Mouse (Mus musculus) embryonic facial prominence, embryonic 10.5 days (tissue): ENCODE data around the gene Mrpl17. TPM values are rescaled to one million over a fixed set of nuclear protein-coding genes. Genes with fewer than 3 reads are reported as not detected.

Experiments used
- DNase-seq: peaks from one replicate; pipeline ENCODE4 v3.0.0-alpha.2; 2017; ENCODE audit warnings: low spot score
- H3K27ac ChIP-seq: fragments of 300-500 bp; sonication (generic); replicated peaks from 2 replicates; pipeline ENCODE4 v1.5.1; 2016; ENCODE audit warnings: mild to moderate bottlenecking
- H3K27me3 ChIP-seq: fragments of 300-500 bp; sonication (generic); replicated peaks from 2 replicates; pipeline ENCODE4 v1.6.1; 2016; ENCODE audit warnings: low read depth, mild to moderate bottlenecking; ENCODE audit not compliant: poor library complexity, severe bottlenecking
- H3K36me3 ChIP-seq: fragments of 300-500 bp; sonication (generic); replicated peaks from 2 replicates; pipeline ENCODE4 v1.6.1; 2016; ENCODE audit warnings: mild to moderate bottlenecking, moderate library complexity
- H3K4me1 ChIP-seq: fragments of 300-500 bp; sonication (generic); 2 replicates; pipeline ENCODE4 v1.6.1; 2016
- H3K4me3 ChIP-seq: fragments of 300-500 bp; sonication (generic); 2 replicates; pipeline ENCODE4 v1.5.1; 2016; ENCODE audit warnings: mild to moderate bottlenecking, moderate library complexity
- H3K9me3 ChIP-seq: fragments of 300-500 bp; sonication (generic); 2 replicates; pipeline ENCODE4 v1.6.1; 2016; ENCODE audit warnings: mild to moderate bottlenecking
- whole genome bisulfite sequencing: fragments of 180-500 bp; shearing (Covaris S2); methylation state at CpG from one replicate; pipeline ENCODE4 v1.1.7; 2016; 5-methylcytosine and 5-hydroxymethylcytosine counted together
- polyA plus RNA-seq: library from polyadenylated mRNA; unstranded; fragments of >200 nt; fragmentation: Nextera tagmentation; extraction: Ambion mirVana; gene quantifications from 2 replicates; pipeline ENCODE4 v1.2.1, GENCODE M21; 2016

Mrpl17 gene
- polyA plus RNA-seq, 1 experiment from 2014 or later, result 340 TPM

- H3K4me1 ChIP-seq, result peaks cover 9% of the 10 kb centered on the region
- no peaks in the 10 kb centered on the region for H3K9me3 ChIP-seq
- H3K27me3 ChIP-seq, result no peaks in the 10 kb centered on the region
- H3K36me3 ChIP-seq, result peaks cover 33% of the 10 kb centered on the region
- H3K4me3 ChIP-seq, result no peak overlapping the region
- H3K27ac ChIP-seq, result no peak overlapping the region
- DNase-seq, result no peak
- WGBS, result 80% methylated on average over 5 of the region's 5 CpGs
Observed at GRCm38 (mm10) chr7:105806125-105806524, 4.8 kb downstream of the Mrpl17 start.

- Histone ChIP-seq H3K4me3 (no peak overlapping the region), H3K9me3 (no peaks in the 10 kb centered on the region), H3K4me1 (no peaks in the 10 kb centered on the region), H3K27me3 (no peaks in the 10 kb centered on the region), H3K27ac (no peak overlapping the region), H3K36me3 (peaks cover 18% of the 10 kb centered on the region)
- no peak for DNase-seq
Observed at GRCm38 (mm10) chr7:105803428-105803827, 7.5 kb downstream of the Mrpl17 start.

GRCm38 (mm10) chr7:105802771-105803170, 8.1 kb downstream of the Mrpl17 start:
- WGBS, result 50% methylated on average over 1 of the region's 1 CpGs
- Histone ChIP-seq H3K36me3 (peaks cover 11% of the 10 kb centered on the region), H3K4me3 (no peak overlapping the region), H3K4me1 (no peaks in the 10 kb centered on the region), H3K27ac (no peak overlapping the region), H3K9me3 (no peaks in the 10 kb centered on the region), H3K27me3 (no peaks in the 10 kb centered on the region)
- no peak for DNase-seq

DNA sequence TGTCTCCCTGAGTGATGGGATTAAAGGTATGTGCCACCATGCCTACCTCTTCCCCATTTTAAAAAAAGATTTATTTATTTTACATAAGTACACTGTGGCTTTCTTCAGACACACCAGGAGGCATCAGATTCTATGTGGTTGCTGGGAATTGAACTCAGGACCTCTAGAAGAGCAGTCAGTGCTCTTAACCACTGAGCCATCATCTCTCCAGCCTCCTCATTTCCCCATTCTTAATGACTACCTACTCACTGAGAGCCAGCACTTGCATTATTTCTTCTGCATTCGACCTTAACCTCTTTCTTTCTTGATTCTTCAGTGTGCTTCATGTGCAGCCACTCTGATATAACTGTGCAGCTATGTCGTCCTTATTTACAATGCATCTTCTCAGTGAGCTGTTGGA, 8.6 kb downstream of the Mrpl17 start:
- 54% methylated on average over 2 of the region's 2 CpGs for WGBS
- DNase-seq, result no peak
- H3K27ac ChIP-seq, result no peak overlapping the region
- H3K36me3 ChIP-seq, result peaks cover 7% of the 10 kb centered on the region
- H3K4me3 ChIP-seq, result no peak overlapping the region
- no peaks in the 10 kb centered on the region for H3K4me1 ChIP-seq
- no peaks in the 10 kb centered on the region for H3K27me3 ChIP-seq
- H3K9me3 ChIP-seq, result no peaks in the 10 kb centered on the region

- WGBS, result 94% methylated on average over 3 of the region's 3 CpGs
- H3K4me1 ChIP-seq, result no peaks in the 10 kb centered on the region
- H3K27ac ChIP-seq, result no peak overlapping the region
- H3K27me3 ChIP-seq, result no peaks in the 10 kb centered on the region
- H3K4me3 ChIP-seq, result no peak overlapping the region
- H3K9me3 ChIP-seq, result no peaks in the 10 kb centered on the region
- H3K36me3 ChIP-seq, result no peaks in the 10 kb centered on the region
- no peak for DNase-seq
Observed at GRCm38 (mm10) chr7:105796972-105797371, 13.9 kb downstream of the Mrpl17 start.

- H3K27me3 ChIP-seq, result peaks cover 5% of the 10 kb centered on the region; the same call in 1 of the 2 replicates
- no peak overlapping the region for H3K27ac ChIP-seq
- no peaks in the 10 kb centered on the region for H3K9me3 ChIP-seq
- H3K4me1 ChIP-seq, result no peaks in the 10 kb centered on the region
- DNase-seq, result no peak
- H3K36me3 ChIP-seq, result no peaks in the 10 kb centered on the region
- 21% methylated on average over 7 of the region's 7 CpGs for WGBS
- no peak overlapping the region for H3K4me3 ChIP-seq
Observed at GRCm38 (mm10) chr7:105795759-105796366, 15.0 kb downstream of the Mrpl17 start.

DNA sequence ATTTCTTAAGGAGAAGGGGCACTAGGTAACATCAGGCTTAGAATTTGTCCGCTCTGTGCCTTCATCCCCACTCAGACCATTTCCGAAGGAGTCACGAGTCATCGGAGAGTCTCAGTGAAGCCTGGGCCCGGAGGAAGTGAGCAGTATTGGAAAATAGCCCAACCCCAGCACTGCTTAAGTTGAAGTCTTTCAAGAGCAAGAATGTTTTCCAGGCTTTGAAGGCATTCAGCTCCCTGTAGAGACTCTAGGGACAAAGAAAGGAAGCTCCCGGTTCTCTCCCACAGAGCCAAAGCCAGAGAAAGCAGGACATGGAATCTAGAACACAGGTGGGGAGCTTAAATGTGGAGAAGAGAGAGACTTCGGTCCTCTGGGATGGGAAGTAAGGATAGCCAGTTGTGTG, 17.2 kb downstream of the Mrpl17 start:
- no peaks in the 10 kb centered on the region for H3K9me3 ChIP-seq
- no peak overlapping the region for H3K27ac ChIP-seq
- H3K36me3 ChIP-seq, result no peaks in the 10 kb centered on the region
- DNase-seq, result no peak
- 82% methylated on average over 7 of the region's 7 CpGs for WGBS
- peaks cover under 1% of the 10 kb centered on the region; the same call in 1 of the 2 replicates for H3K4me1 ChIP-seq
- H3K27me3 ChIP-seq, result peaks cover 22% of the 10 kb centered on the region
- no peak overlapping the region for H3K4me3 ChIP-seq

DNA sequence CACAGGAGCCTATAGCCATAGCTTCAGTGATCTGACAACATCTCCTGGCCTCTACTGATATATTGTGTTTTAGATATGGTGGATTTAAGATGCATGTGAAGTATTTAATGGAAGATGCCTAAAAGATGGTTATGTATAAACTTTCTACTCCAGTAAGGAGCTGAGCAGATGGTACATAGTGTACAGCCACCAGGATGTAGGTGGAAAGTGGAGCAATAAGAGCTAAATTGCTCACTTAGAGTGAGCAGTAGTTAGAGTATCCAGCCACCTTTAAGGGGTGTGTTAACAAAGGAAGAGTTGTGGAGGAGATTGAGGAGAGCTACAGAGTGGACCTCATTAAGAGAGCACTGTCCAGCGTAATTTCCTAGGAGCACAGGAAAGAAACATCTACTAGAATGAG, 19.8 kb downstream of the Mrpl17 start:
- Histone ChIP-seq H3K9me3 (no peaks in the 10 kb centered on the region), H3K36me3 (peaks cover 1% of the 10 kb centered on the region), H3K27me3 (peaks cover 31% of the 10 kb centered on the region), H3K4me1 (peaks cover 22% of the 10 kb centered on the region), H3K4me3 (no peak overlapping the region), H3K27ac (no peak overlapping the region)
- DNase-seq, result no peak
- WGBS, result 94% methylated on average over 1 of the region's 1 CpGs

DNA sequence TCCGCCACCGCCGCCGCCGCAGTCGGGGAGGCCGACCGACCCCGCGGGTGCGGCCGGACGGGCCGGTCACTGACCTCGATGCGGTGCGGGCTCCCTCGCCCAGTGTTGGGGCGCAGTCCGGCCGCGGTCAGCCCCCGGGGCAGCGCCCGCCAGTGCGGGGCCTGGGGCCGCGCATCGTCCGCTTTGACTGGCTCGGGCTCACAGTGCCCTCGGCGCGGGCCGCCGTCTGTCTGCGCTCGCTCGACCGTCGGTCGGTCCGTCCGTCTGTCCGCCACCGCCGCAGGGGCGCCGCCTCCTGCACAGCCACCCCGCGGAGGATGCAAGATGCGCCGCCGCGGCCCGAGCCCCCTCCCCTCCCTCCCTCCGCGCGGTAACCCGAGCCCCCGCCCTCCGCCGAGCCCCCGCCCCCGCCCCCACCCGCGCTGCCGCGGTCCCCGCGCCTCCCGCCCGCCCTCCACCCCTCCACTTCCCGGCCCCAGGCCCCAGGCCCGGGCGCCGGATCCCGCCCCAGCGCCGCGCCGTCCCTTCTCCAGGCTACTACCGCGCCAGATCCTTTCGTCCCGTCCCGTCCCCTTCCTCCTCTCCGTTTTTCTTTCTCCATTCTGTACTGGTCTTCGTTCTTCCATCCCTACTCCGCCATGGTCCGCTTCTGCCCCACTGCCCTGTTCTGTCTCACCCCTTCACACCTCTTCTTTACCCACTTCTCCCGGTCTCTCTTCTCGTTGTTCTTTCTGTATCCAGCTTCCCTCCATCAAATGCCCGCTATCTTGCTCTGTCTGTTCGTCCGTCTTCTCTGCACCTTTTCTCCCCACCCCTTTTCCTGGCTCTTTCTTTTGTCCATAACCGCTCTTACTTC, 23.4 kb downstream of the Mrpl17 start, which contains the start of gene Dchs1:
Gene Dchs1, minus strand, starts transcription at position 370 of the 856 bp plus-strand sequence.
- peaks cover 34% of the 10 kb centered on the region for H3K27me3 ChIP-seq
- peak within 1 kb of the TSS; percentile 99 for H3K27ac ChIP-seq
- peak within 1 kb of the TSS; percentile 87 for H3K4me3 ChIP-seq
- no peaks in the 10 kb centered on the region for H3K9me3 ChIP-seq
- WGBS, result under 1% methylated on average over 93 of the region's 97 CpGs
- H3K4me1 ChIP-seq, result peaks cover 57% of the 10 kb centered on the region
- H3K36me3 ChIP-seq, result peaks cover 35% of the 10 kb centered on the region
- peak; percentile 86 for DNase-seq

GRCm38 (mm10) chr7:105786506-105787284, 24.2 kb downstream of the Mrpl17 start:
- Histone ChIP-seq H3K27ac (peak overlapping the region; percentile 99), H3K36me3 (peaks cover 43% of the 10 kb centered on the region), H3K27me3 (peaks cover 34% of the 10 kb centered on the region), H3K4me3 (peak overlapping the region; percentile 87), H3K9me3 (no peaks in the 10 kb centered on the region), H3K4me1 (peaks cover 57% of the 10 kb centered on the region)
- DNase-seq, result peak; percentile 66
- 4% methylated on average over 20 of the region's 20 CpGs for WGBS

DNA sequence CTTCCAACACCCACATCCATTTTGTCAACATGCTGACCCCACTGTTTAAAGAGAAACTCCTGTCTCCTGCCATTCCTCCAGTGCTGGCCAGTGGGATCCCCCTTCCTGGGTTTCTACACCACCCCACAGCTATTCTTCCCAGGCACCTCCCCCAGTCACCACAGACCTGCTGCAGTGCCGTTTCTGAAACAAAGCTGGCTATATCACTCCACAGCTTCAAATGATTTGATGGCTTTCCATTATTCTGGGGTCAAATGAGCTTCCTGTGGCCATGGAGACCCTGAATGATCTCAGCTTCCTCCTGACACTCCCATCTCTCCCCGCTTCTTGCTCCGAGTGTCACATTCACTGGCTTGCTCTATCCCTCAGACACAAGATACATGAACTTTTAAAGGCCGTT, 26.3 kb downstream of the Mrpl17 start:
- peaks cover 58% of the 10 kb centered on the region for H3K4me1 ChIP-seq
- WGBS, result 24% methylated on average over 4 of the region's 4 CpGs
- peak overlapping the region; percentile 87 for H3K4me3 ChIP-seq
- no peak for DNase-seq
- peaks cover 21% of the 10 kb centered on the region for H3K27me3 ChIP-seq
- 0 out of 2 replicates have a peak overlapping the region, but pooled peaks have one; percentile 21 for H3K27ac ChIP-seq
- peaks cover 64% of the 10 kb centered on the region for H3K36me3 ChIP-seq
- no peaks in the 10 kb centered on the region for H3K9me3 ChIP-seq

- Histone ChIP-seq H3K36me3 (peaks cover 71% of the 10 kb centered on the region), H3K27ac (no peak overlapping the region), H3K4me3 (no peak overlapping the region), H3K9me3 (no peaks in the 10 kb centered on the region), H3K4me1 (peaks cover 65% of the 10 kb centered on the region), H3K27me3 (peaks cover 14% of the 10 kb centered on the region)
- no peak for DNase-seq
- WGBS, result 31% methylated on average over 4 of the region's 4 CpGs
Observed at GRCm38 (mm10) chr7:105783861-105784260, 27.0 kb downstream of the Mrpl17 start.
